Mouse (Mus musculus): Measurements from ENCODE around the gene Dact1. TPM values are rescaled to one million over a fixed set of nuclear protein-coding genes. Genes with fewer than 3 reads are reported as not detected.

Gene Dact1
- total and polyA plus RNA-seq, 3 experiments: 2.7 to 4.6 (median 3.7) TPM

- dilution Hi-C loops (cut with MboI; ENCODE audit: extremely low pct_ligation_motif_present, extremely low pct_unique_long_range_greater_than_20kb, low sequenced_read_pairs) (no loop called here), in situ Hi-C loops (cut with MboI; ENCODE audit: low pct_ligation_motif_present, low pct_unique_long_range_greater_than_20kb, low sequenced_read_pairs) (no loop called here)
- Histone ChIP-seq H3K27me3 (replicated peaks) (no peaks in the 10 kb centered on the region), H3K4me3 (replicated peaks in 1 of 3; ENCODE audit: low read depth in 2 of 3, low read length in 2 of 3, poor library complexity in 1 of 3) (no peak overlapping the region), H3K36me3 (replicated peaks in 1 of 2; ENCODE audit: control insufficient read depth in 1 of 2, insufficient read depth in 1 of 2, low read length in 1 of 2) (no peaks in the 10 kb centered on the region), H3K9me3 (replicated peaks; ENCODE audit: low read length) (no peaks in the 10 kb centered on the region), H3K27ac (ENCODE audit: insufficient read depth, low read depth) (no peak overlapping the region), H3K9ac (ENCODE audit: insufficient read depth, low read depth) (no peak overlapping the region), H3K4me1 (ENCODE audit: control insufficient read depth in 1 of 2, insufficient read depth in 2 of 2) (peaks cover 0 to 1% of the 10 kb centered on the region in 2 experiments; a peak in 1 of 4 replicates), H3K79me2 (replicated peaks; ENCODE audit: control insufficient read depth, extremely low read depth, insufficient read depth, poor library complexity, severe bottlenecking) (no peaks in the 10 kb centered on the region), H3K4me2 (ENCODE audit: insufficient read depth, low read depth, poor library complexity, severe bottlenecking) (no peak overlapping the region)
- no peak for DNase-seq (ENCODE audit: extremely low read depth)
- TF ChIP-seq NELFE (IDR thresholded peaks at IDR 0.05; ENCODE audit: low read depth, low read length): no peak
- no peak for TF ChIP-seq CTCF (conservative IDR thresholded peaks at IDR 0.05 in 1 of 2, IDR thresholded peaks at IDR 0.05 in 1 of 2; ENCODE audit: low read depth in 2 of 2, low read length in 2 of 2)
- no peak for TF ChIP-seq CHD1 (IDR thresholded peaks at IDR 0.05; ENCODE audit: low read depth, low read length)
- TF ChIP-seq MYC (IDR thresholded peaks at IDR 0.05; ENCODE audit: low read depth, low read length): no peak
- no peak for TF ChIP-seq IRF4 (IDR thresholded peaks at IDR 0.05; ENCODE audit: low read depth, low read length)
- TF ChIP-seq ELF1 (IDR thresholded peaks at IDR 0.05; ENCODE audit: low read depth, low read length): no peak
Observed at GRCm38 (mm10) chr12:71342397-71342796, 32.7 kb downstream of the Dact1 start.

- Histone ChIP-seq H3K4me3 (replicated peaks in 1 of 3; ENCODE audit: low read depth in 2 of 3, low read length in 2 of 3, poor library complexity in 1 of 3) (no peak overlapping the region), H3K27me3 (replicated peaks) (no peaks in the 10 kb centered on the region), H3K36me3 (replicated peaks in 1 of 2; ENCODE audit: control insufficient read depth in 1 of 2, insufficient read depth in 1 of 2, low read length in 1 of 2) (no peaks in the 10 kb centered on the region), H3K27ac (ENCODE audit: insufficient read depth, low read depth) (no peak overlapping the region), H3K4me2 (ENCODE audit: insufficient read depth, low read depth, poor library complexity, severe bottlenecking) (no peak overlapping the region), H3K9me3 (replicated peaks; ENCODE audit: low read length) (no peaks in the 10 kb centered on the region), H3K4me1 (ENCODE audit: control insufficient read depth in 1 of 2, insufficient read depth in 2 of 2) (no peaks in the 10 kb centered on the region), H3K79me2 (replicated peaks; ENCODE audit: control insufficient read depth, extremely low read depth, insufficient read depth, poor library complexity, severe bottlenecking) (no peaks in the 10 kb centered on the region), H3K9ac (ENCODE audit: insufficient read depth, low read depth) (no peak overlapping the region)
- TF ChIP-seq MEF2A (IDR thresholded peaks at IDR 0.05; ENCODE audit: borderline replicate concordance, low read depth, low read length) (no peak), JUND (conservative IDR thresholded peaks at IDR 0.05; ENCODE audit: low read depth, low read length) (no peak), SMC3 (IDR thresholded peaks at IDR 0.05; ENCODE audit: low read depth, low read length) (no peak), NRF1 (IDR thresholded peaks at IDR 0.05; ENCODE audit: low read depth, low read length) (no peak), POLR2A (IDR thresholded peaks at IDR 0.05; ENCODE audit: low read depth, low read length) (no peak), BHLHE40 (IDR thresholded peaks at IDR 0.05; ENCODE audit: low read depth, low read length) (no peak), E2F4 (IDR thresholded peaks at IDR 0.05; ENCODE audit: insufficient replicate concordance, low read depth, low read length) (no peak)
- dilution Hi-C loops (cut with MboI; ENCODE audit: extremely low pct_ligation_motif_present, extremely low pct_unique_long_range_greater_than_20kb, low sequenced_read_pairs) (no loop called here), in situ Hi-C loops (cut with MboI; ENCODE audit: low pct_ligation_motif_present, low pct_unique_long_range_greater_than_20kb, low sequenced_read_pairs) (no loop called here)
- no peak for DNase-seq (ENCODE audit: extremely low read depth)
Observed at GRCm38 (mm10) chr12:71345471-71345870, 35.8 kb downstream of the Dact1 start.

GRCm38 (mm10) chr12:71346071-71346470 is 36.4 kb downstream of the Dact1 start:
- Histone ChIP-seq H3K4me1 (ENCODE audit: control insufficient read depth in 1 of 2, insufficient read depth in 2 of 2) (no peaks in the 10 kb centered on the region), H3K27ac (ENCODE audit: insufficient read depth, low read depth) (no peak overlapping the region), H3K4me2 (ENCODE audit: insufficient read depth, low read depth, poor library complexity, severe bottlenecking) (peak overlapping the region; percentile 61), H3K79me2 (replicated peaks; ENCODE audit: control insufficient read depth, extremely low read depth, insufficient read depth, poor library complexity, severe bottlenecking) (no peaks in the 10 kb centered on the region), H3K9ac (ENCODE audit: insufficient read depth, low read depth) (no peak overlapping the region), H3K27me3 (replicated peaks) (no peaks in the 10 kb centered on the region), H3K36me3 (replicated peaks in 1 of 2; ENCODE audit: control insufficient read depth in 1 of 2, insufficient read depth in 1 of 2, low read length in 1 of 2) (no peaks in the 10 kb centered on the region), H3K4me3 (replicated peaks in 1 of 3; ENCODE audit: low read depth in 2 of 3, low read length in 2 of 3, poor library complexity in 1 of 3) (no peak overlapping the region), H3K9me3 (replicated peaks; ENCODE audit: low read length) (no peaks in the 10 kb centered on the region)
- in situ Hi-C loops (cut with MboI; ENCODE audit: low pct_ligation_motif_present, low pct_unique_long_range_greater_than_20kb, low sequenced_read_pairs): no loop called here
- no peak for DNase-seq (ENCODE audit: extremely low read depth)
- dilution Hi-C loops (cut with MboI; ENCODE audit: extremely low pct_ligation_motif_present, extremely low pct_unique_long_range_greater_than_20kb, low sequenced_read_pairs): no loop called here
- no peak for TF ChIP-seq NRF1 (IDR thresholded peaks at IDR 0.05; ENCODE audit: low read depth, low read length)
- TF ChIP-seq RCOR1 (conservative IDR thresholded peaks at IDR 0.05; ENCODE audit: low read depth, low read length): no peak
- TF ChIP-seq HCFC1 (IDR thresholded peaks at IDR 0.05; ENCODE audit: low read depth, low read length): no peak
- no peak for TF ChIP-seq ETS1 (conservative IDR thresholded peaks at IDR 0.05; ENCODE audit: low read depth, low read length)
- TF ChIP-seq UBTF (IDR thresholded peaks at IDR 0.05; ENCODE audit: low read depth, low read length): no peak
- no peak for TF ChIP-seq NELFE (IDR thresholded peaks at IDR 0.05; ENCODE audit: low read depth, low read length)
- TF ChIP-seq USF2 (conservative IDR thresholded peaks at IDR 0.05; ENCODE audit: low read depth, low read length): no peak
- TF ChIP-seq TBP (conservative IDR thresholded peaks at IDR 0.05; ENCODE audit: low read depth, low read length): no peak
- TF ChIP-seq ZNF384 (IDR thresholded peaks at IDR 0.05; ENCODE audit: low read depth, low read length): no peak
- no peak for TF ChIP-seq POLR2AphosphoS2 (IDR thresholded peaks at IDR 0.05; ENCODE audit: low read depth, low read length)
- TF ChIP-seq JUND (conservative IDR thresholded peaks at IDR 0.05; ENCODE audit: low read depth, low read length): no peak
- TF ChIP-seq CHD2 (IDR thresholded peaks at IDR 0.05; ENCODE audit: low read length): no peak

All from CH12.LX (cell line).